Mouse (Mus musculus) left cerebral cortex, adult 6 months (tissue): ENCODE data around the gene Med31. TPM values are rescaled to one million over a fixed set of nuclear protein-coding genes. Genes with fewer than 3 reads are reported as not detected.

Experiments used
- long read RNA-seq, 2 experiments: library from polyadenylated mRNA; unstranded; transcript quantifications; one replicate each; pipeline ENCODE4 v2.0.0; 2019 to 2020
- polyA plus RNA-seq: library from polyadenylated mRNA; unstranded; fragments of <200 nt; fragmentation: Nextera tagmentation; gene quantifications from 2 replicates; pipeline ENCODE4 v1.2.3, GENCODE M21; 2021

Med31 gene
- polyA plus RNA-seq: 34.7 and 40.8 TPM in 2 replicates
- long read RNA-seq, experiment 1, transcript Med31-201 (4 exons, 1,161 nt): major isoform, 13 of 15 reads
- long read RNA-seq, experiment 1, partial matches to known transcripts: 0 of 15 reads
- long read RNA-seq, experiment 1, other reads (novel, unspliced or antisense): 0 of 15 reads
- long read RNA-seq, experiment 2, transcript Med31-201 (4 exons, 1,161 nt): major isoform, 36 of 45 reads
- long read RNA-seq, experiment 2, partial matches to known transcripts: 7 of 45 reads
- long read RNA-seq, experiment 2, other reads (novel, unspliced or antisense): 1 of 45 reads

DNA sequence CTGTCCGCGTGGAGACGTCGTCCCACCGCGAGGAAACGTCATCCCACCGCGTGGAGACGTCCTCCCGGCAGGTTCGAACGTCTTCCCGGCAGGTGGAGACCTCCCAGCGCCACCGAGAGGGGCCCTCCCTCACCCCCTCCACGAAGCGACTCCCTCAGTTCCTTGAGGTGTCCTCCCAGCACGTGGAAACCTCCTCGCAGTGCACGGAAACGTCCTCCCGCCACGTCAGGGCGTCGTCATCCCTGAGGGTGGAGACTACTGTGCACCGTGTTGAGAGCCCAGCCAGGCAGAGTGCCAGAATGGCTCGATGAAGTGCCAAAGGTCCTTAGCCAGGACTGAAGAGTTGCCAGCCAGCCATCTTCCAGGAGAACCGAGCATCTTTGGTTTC lies at the start of gene Med31:
Gene Med31, minus strand, starts transcription at position 183 of the 388 bp plus-strand sequence.

DNA sequence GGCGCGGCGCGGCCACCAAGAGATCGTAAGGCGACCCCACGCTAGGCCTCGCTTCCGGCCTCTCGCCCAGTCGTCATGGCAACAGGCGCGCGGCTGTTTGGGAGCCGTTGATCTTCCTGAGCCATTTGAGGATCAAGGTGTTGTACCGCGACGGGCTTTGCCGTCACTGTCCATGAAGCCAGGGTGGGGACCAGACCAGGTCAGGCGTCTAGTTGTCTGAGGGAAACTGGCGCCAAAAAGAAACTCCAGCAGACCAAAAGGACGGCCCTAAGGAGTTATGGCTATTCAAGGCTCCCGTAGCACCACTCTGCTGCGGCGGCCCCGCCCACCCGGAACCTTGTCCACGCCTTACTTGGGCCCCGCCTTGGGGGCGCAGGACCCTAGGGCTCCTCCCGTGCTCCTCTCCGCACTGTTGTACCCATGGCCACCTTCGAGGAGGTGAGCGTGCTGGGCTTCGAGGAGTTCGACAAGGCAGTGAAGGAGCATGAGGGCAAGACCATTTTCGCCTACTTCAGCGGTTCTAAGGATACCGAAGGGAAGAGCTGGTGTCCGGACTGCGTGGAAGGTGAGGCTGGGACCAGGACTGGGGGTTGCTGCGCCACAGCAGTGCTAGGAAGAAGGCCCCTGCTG lies 8.1 kb downstream of the Med31 start, which contains the start of the genes 4933427D14Rik and Txndc17:
Gene 4933427D14Rik, minus strand, starts transcription at position 256 of the 630 bp plus-strand sequence.
Gene Txndc17, plus strand, starts transcription at position 344 of the 630 bp plus-strand sequence.

DNA sequence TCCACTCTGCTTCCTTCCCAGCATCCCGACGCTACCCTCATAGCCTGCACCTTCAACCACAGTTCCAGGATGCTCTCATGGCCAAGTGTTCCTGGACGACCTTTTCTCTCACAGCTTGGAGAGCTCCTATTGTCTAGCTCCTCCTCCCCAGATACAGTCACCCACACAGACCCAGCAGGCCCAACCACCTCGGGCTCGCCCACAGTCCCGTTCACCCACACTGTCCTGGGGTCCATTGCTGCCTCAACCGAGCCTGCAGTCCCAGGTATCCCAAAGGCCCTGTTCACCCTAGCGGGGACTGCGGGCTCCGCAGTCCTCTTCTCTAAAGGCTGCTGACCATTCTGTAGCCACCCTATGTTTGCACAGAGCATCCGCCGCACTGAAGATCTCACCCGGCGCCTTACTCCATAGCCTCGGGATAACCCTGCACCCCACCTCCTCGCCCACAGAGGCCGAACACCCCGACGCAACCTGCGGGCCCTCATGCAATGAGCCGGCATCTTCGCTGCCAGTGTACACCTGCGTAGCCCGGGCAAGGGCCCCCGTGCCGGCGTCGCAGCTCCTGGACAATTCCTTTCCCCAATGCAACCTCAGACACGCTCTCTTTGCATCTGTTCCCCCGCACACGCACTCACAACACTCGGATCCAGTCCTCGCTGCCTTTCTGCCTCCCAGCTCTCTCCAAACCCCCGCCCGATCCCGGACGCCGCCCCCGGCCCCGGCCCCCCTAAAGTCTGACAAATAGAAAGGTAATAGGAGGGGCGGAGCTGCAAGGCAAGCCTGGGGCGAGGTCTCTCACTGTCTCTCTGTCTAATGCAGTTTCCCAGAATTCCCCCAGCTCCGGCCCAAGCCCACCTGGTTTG lies 8.8 kb downstream of the Med31 start, which contains the start of gene Gm43951:
Gene Gm43951, minus strand, starts transcription at position 500 of the 863 bp plus-strand sequence.

Other genes starting within 250 kb of the Med31 start
- not detected in 2 replicates for gene Aipl1, start 178.1 kb downstream of the Med31 start, polyA plus RNA-seq
- gene Pimreg, start 173.6 kb downstream of the Med31 start, polyA plus RNA-seq: 0.60 and 0.74 TPM in 2 replicates
- gene Pitpnm3, start 79.8 kb downstream of the Med31 start, polyA plus RNA-seq: 7.3 and 12.1 TPM in 2 replicates
- gene Gm43951, start 8.8 kb downstream of the Med31 start, polyA plus RNA-seq: 0.13 and 0.23 TPM in 2 replicates
- 4.5 and 5.0 TPM in 2 replicates for gene 4933427D14Rik, start 8.1 kb downstream of the Med31 start, polyA plus RNA-seq
- gene Txndc17, start 8.0 kb downstream of the Med31 start, polyA plus RNA-seq: 137 and 139 TPM in 2 replicates
- 9.4 and 15.0 TPM in 2 replicates for gene Slc13a5, start 51.6 kb upstream of the Med31 start, polyA plus RNA-seq
- 18.0 and 20.5 TPM in 2 replicates for gene Xaf1, start 86.0 kb upstream of the Med31 start, polyA plus RNA-seq
- gene Fbxo39, start 98.9 kb upstream of the Med31 start, polyA plus RNA-seq: not detected in 2 replicates
- gene Tekt1, start 146.8 kb upstream of the Med31 start, polyA plus RNA-seq: 2.5 and 2.9 TPM in 2 replicates
- 0.60 TPM in 2 replicates for gene Smtnl2, start 196.1 kb upstream of the Med31 start, polyA plus RNA-seq
- gene Ggt6, start 219.9 kb upstream of the Med31 start, polyA plus RNA-seq: 0.15 and 0.20 TPM in 2 replicates
- gene Mybbp1a, start 225.8 kb upstream of the Med31 start, polyA plus RNA-seq: 6.7 and 10.9 TPM in 2 replicates